Mouse (Mus musculus): ENCODE measurements around the gene Rgs7. TPM values are rescaled to one million over a fixed set of nuclear protein-coding genes. Genes with fewer than 3 reads are reported as not detected.

Rgs7 gene
- polyA plus RNA-seq, 1 experiment from 2014 or later = 1.5 TPM

GRCm38 (mm10) chr1:175035461-175035860 is 456.8 kb downstream of the Rgs7 start:
- no peak for ATAC-seq (replicated peaks; ENCODE audit: low FRiP score)
- Histone ChIP-seq H3K9ac (no peak overlapping the region), H3K4me2 (no peak overlapping the region), H3K9me3 (replicated peaks) (no peaks in the 10 kb centered on the region), H3K4me3 (replicated peaks) (no peak overlapping the region), H3K36me3 (no peaks in the 10 kb centered on the region), H3K4me1 (0 out of 2 replicates have a peak, but pooled peaks cover 3% of the 10 kb centered on the region), H3K27ac (no peak overlapping the region), H3K27me3 (no peaks in the 10 kb centered on the region)
- 77% methylated on average over 5 of the region's 5 CpGs for WGBS

GRCm38 (mm10) chr1:175032015-175032414 is 460.3 kb downstream of the Rgs7 start:
- Histone ChIP-seq H3K9me3 (replicated peaks) (no peaks in the 10 kb centered on the region), H3K4me1 (0 out of 2 replicates have a peak, but pooled peaks cover 7% of the 10 kb centered on the region), H3K27me3 (no peaks in the 10 kb centered on the region), H3K36me3 (no peaks in the 10 kb centered on the region), H3K9ac (no peak overlapping the region), H3K27ac (no peak overlapping the region), H3K4me3 (replicated peaks) (no peak overlapping the region), H3K4me2 (no peak overlapping the region)
- WGBS = 31% methylated on average over 6 of the region's 6 CpGs
- ATAC-seq (replicated peaks; ENCODE audit: low FRiP score) = no peak

- H3K4me3 ChIP-seq (replicated peaks) = no peak overlapping the region
- H3K9me3 ChIP-seq (replicated peaks) = no peaks in the 10 kb centered on the region
- peak overlapping the region; percentile 10; the same call in 1 of the 2 replicates for H3K4me2 ChIP-seq
- no peaks in the 10 kb centered on the region for H3K27me3 ChIP-seq
- ATAC-seq (replicated peaks; ENCODE audit: low FRiP score) = peak; percentile 86
- H3K27ac ChIP-seq = no peak overlapping the region
- H3K36me3 ChIP-seq = no peaks in the 10 kb centered on the region
- WGBS = 11% methylated on average over 9 of the region's 9 CpGs
- no peak overlapping the region for H3K9ac ChIP-seq
- 0 out of 2 replicates have a peak, but pooled peaks cover 7% of the 10 kb centered on the region for H3K4me1 ChIP-seq
Measured at GRCm38 (mm10) chr1:175028716-175029204, 463.5 kb downstream of the Rgs7 start.

- ATAC-seq (replicated peaks; ENCODE audit: low FRiP score) = no peak
- WGBS = 12% methylated on average over 4 of the region's 4 CpGs
- H3K9ac ChIP-seq = no peak overlapping the region
Measured at GRCm38 (mm10) chr1:175028267-175028666, 464.0 kb downstream of the Rgs7 start.

GRCm38 (mm10) chr1:175025781-175026309 is 466.5 kb downstream of the Rgs7 start:
- Histone ChIP-seq H3K4me2 (no peak overlapping the region), H3K36me3 (no peaks in the 10 kb centered on the region), H3K27ac (no peak overlapping the region), H3K9ac (no peak overlapping the region), H3K9me3 (replicated peaks) (no peaks in the 10 kb centered on the region), H3K27me3 (no peaks in the 10 kb centered on the region), H3K4me3 (replicated peaks) (no peak overlapping the region), H3K4me1 (0 out of 2 replicates have a peak, but pooled peaks cover 4% of the 10 kb centered on the region)
- ATAC-seq (replicated peaks; ENCODE audit: low FRiP score) = no peak
- 60% methylated on average over 7 of the region's 7 CpGs for WGBS

More at GRCm38 (mm10) chr1:175028267-175028666, 464.0 kb downstream of the Rgs7 start:
- Histone ChIP-seq H3K27ac (no peak overlapping the region), H3K9me3 (replicated peaks) (no peaks in the 10 kb centered on the region), H3K36me3 (no peaks in the 10 kb centered on the region), H3K4me2 (no peak overlapping the region), H3K4me1 (0 out of 2 replicates have a peak, but pooled peaks cover 7% of the 10 kb centered on the region), H3K27me3 (no peaks in the 10 kb centered on the region), H3K4me3 (replicated peaks) (no peak overlapping the region)

- WGBS = 61% methylated on average over 1 of the region's 1 CpGs
- Histone ChIP-seq H3K4me2 (no peak overlapping the region), H3K36me3 (no peaks in the 10 kb centered on the region), H3K27me3 (no peaks in the 10 kb centered on the region), H3K4me3 (replicated peaks) (no peak overlapping the region), H3K4me1 (0 out of 2 replicates have a peak, but pooled peaks cover 4% of the 10 kb centered on the region), H3K27ac (no peak overlapping the region), H3K9ac (no peak overlapping the region), H3K9me3 (replicated peaks) (no peaks in the 10 kb centered on the region)
- ATAC-seq (replicated peaks; ENCODE audit: low FRiP score) = no peak
Measured at GRCm38 (mm10) chr1:175024136-175024535, 468.2 kb downstream of the Rgs7 start.

Other genes starting within 250 kb of the Rgs7 start
- 0.25 and 0.37 TPM in 2 replicates for gene Kmo, start 127.9 kb upstream of the Rgs7 start, polyA plus RNA-seq (2015; fragmentation: Nextera tagmentation; extraction: Ambion mirVana)
- gene Fh1, start 133.1 kb upstream of the Rgs7 start, polyA plus RNA-seq (2015; fragmentation: Nextera tagmentation; extraction: Ambion mirVana) = 127 and 133 TPM in 2 replicates
- gene Opn3, start 200.3 kb upstream of the Rgs7 start, polyA plus RNA-seq (2015; fragmentation: Nextera tagmentation; extraction: Ambion mirVana) = 8.1 and 9.6 TPM in 2 replicates
- gene Chml, start 200.4 kb upstream of the Rgs7 start, polyA plus RNA-seq (2015; fragmentation: Nextera tagmentation; extraction: Ambion mirVana) = 3.0 and 3.4 TPM in 2 replicates
- 0.08 and 0.10 TPM in 2 replicates for gene Wdr64, start 206.1 kb upstream of the Rgs7 start, polyA plus RNA-seq (2015; fragmentation: Nextera tagmentation; extraction: Ambion mirVana)

Measured in kidney, embryonic 15.5 days (tissue).